Mouse (Mus musculus) monocyte, adult 2 months (primary cell): ENCODE measurements around the gene Icam1.
"Not testable (repeated sequence)": the region's sequence is repeated elsewhere in the genome, so short reads cannot be mapped to it uniquely, and the experiment has no call there.

Source experiments
- DNase-seq, 2 experiments: peaks; one replicate each; pipeline ENCODE4 v3.0.0; 2022; ENCODE audit warnings: low spot score in 2 of 2, low read depth in 1 of 2

The Icam1 gene

GRCm38 (mm10) chr9:20993165-20993898 is 22.5 kb upstream of the Icam1 start:
- no peak for DNase-seq

GRCm38 (mm10) chr9:20995069-20995468 is 20.7 kb upstream of the Icam1 start:
- no peak for DNase-seq

- DNase-seq, result no peak
Observed at GRCm38 (mm10) chr9:20997065-20997464, 18.7 kb upstream of the Icam1 start.

GRCm38 (mm10) chr9:20998337-20998736 is 17.4 kb upstream of the Icam1 start:
- not testable (repeated sequence) for DNase-seq

GRCm38 (mm10) chr9:21000811-21001210 is 15.0 kb upstream of the Icam1 start:
- DNase-seq, result no peak

GRCm38 (mm10) chr9:21001651-21002200 is 14.1 kb upstream of the Icam1 start:
- no peak for DNase-seq

GRCm38 (mm10) chr9:21002270-21002626 is 13.5 kb upstream of the Icam1 start:
- DNase-seq, result no peak

GRCm38 (mm10) chr9:21002627-21003551 is 12.9 kb upstream of the Icam1 start, which contains the start of gene Mrpl4:
Gene Mrpl4 (plus strand): TSS chr9:21002738.
- peak; percentile 55 to 81 for DNase-seq

- no peak for DNase-seq
Observed at GRCm38 (mm10) chr9:21007313-21007952, 8.4 kb upstream of the Icam1 start.

GRCm38 (mm10) chr9:21008007-21008406 is 7.8 kb upstream of the Icam1 start:
- no peak for DNase-seq

GRCm38 (mm10) chr9:21010362-21010761 is 5.4 kb upstream of the Icam1 start:
- no peak for DNase-seq

- DNase-seq, result not testable (repeated sequence)
Observed at GRCm38 (mm10) chr9:21010939-21011541, 4.7 kb upstream of the Icam1 start.

- DNase-seq, result no peak
Observed at GRCm38 (mm10) chr9:21011846-21012312, 3.9 kb upstream of the Icam1 start.

- DNase-seq, result no peak
Observed at GRCm38 (mm10) chr9:21012368-21012767, 3.4 kb upstream of the Icam1 start.

GRCm38 (mm10) chr9:21014691-21015570 is 854 bp upstream of the Icam1 start:
- peak; percentile 88 to 93 for DNase-seq

- DNase-seq, result peak in 1 of 2 experiments; percentile 63
Observed at GRCm38 (mm10) chr9:21016331-21017176, 769 bp downstream of the Icam1 start.

GRCm38 (mm10) chr9:21017177-21017575 is 1.4 kb downstream of the Icam1 start:
- no peak for DNase-seq

- DNase-seq, result no peak
Observed at GRCm38 (mm10) chr9:21018600-21018999, 2.8 kb downstream of the Icam1 start.

- DNase-seq, result no peak
Observed at GRCm38 (mm10) chr9:21021363-21021762, 5.6 kb downstream of the Icam1 start.
